Mouse (Mus musculus) C2C12 (cell line): ENCODE results near the gene Ntrk2.

ENCODE experiments used
- CTCF ChIP-seq: IDR thresholded peaks from one replicate; pipeline ENCODE4 v1.5.1; 2011; ENCODE audit not compliant: control insufficient read depth, insufficient read depth, insufficient read length
- MAX ChIP-seq: IDR thresholded peaks from one replicate; pipeline ENCODE4 v1.6.1; 2011; ENCODE audit warnings: mild to moderate bottlenecking, control low read depth
- MYOD1 ChIP-seq: IDR thresholded peaks from one replicate; pipeline ENCODE4 v1.6.1; 2011; ENCODE audit warnings: low read depth; ENCODE audit not compliant: control insufficient read depth, insufficient read length
- MYOG ChIP-seq: IDR thresholded peaks from one replicate; pipeline ENCODE4 v1.6.1; 2011; ENCODE audit not compliant: control insufficient read depth, insufficient read length; ENCODE audit errors: extremely low read depth
- USF1 ChIP-seq: IDR thresholded peaks from one replicate; pipeline ENCODE4 v1.6.1; 2011; ENCODE audit warnings: low read depth, mild to moderate bottlenecking, control low read depth, moderate library complexity

GRCm38 (mm10) chr13:59092045-59092857, 285.9 kb downstream of the Ntrk2 start:
- no peak for TF ChIP-seq CTCF
- no peak for TF ChIP-seq MAX
- TF ChIP-seq MYOD1: no peak
- TF ChIP-seq MYOG: no peak
- TF ChIP-seq USF1: no peak
